Mouse (Mus musculus) neural tube, embryonic 12.5 days (tissue): ENCODE data around the gene Gmcl1. TPM values are rescaled to one million over a fixed set of nuclear protein-coding genes. Genes with fewer than 3 reads are reported as not detected.

Experiments
- ATAC-seq: fragments of 200-750 bp; cut with Nextera tagmentation; 2 replicates; pipeline ENCODE4 v1.8.0; 2017; ENCODE audit warnings: low read depth, mild to moderate bottlenecking, moderate TSS enrichment, moderate library complexity; ENCODE audit not compliant: low FRiP score
- H3K27ac ChIP-seq: fragments of 300-500 bp; sonication (generic); 2 replicates; pipeline ENCODE4 v1.5.1; 2016
- H3K27me3 ChIP-seq: fragments of 300-500 bp; sonication (generic); replicated peaks from 2 replicates; pipeline ENCODE4 v1.6.1; 2016; ENCODE audit warnings: mild to moderate bottlenecking
- H3K36me3 ChIP-seq: fragments of 300-500 bp; sonication (generic); 2 replicates; pipeline ENCODE4 v1.6.1; 2016; ENCODE audit warnings: mild to moderate bottlenecking
- H3K4me1 ChIP-seq: fragments of 300-500 bp; sonication (generic); 2 replicates; pipeline ENCODE4 v1.6.1; 2016
- H3K4me2 ChIP-seq: fragments of 300-500 bp; sonication (generic); replicated peaks from 2 replicates; pipeline ENCODE4 v1.6.1; 2016; ENCODE audit warnings: mild to moderate bottlenecking
- H3K4me3 ChIP-seq: fragments of 300-500 bp; sonication (generic); 2 replicates; pipeline ENCODE4 v1.5.1; 2016
- H3K9ac ChIP-seq: fragments of 300-500 bp; sonication (generic); 2 replicates; pipeline ENCODE4 v1.6.1; 2016; ENCODE audit warnings: mild to moderate bottlenecking
- H3K9me3 ChIP-seq: fragments of 300-500 bp; sonication (generic); 2 replicates; pipeline ENCODE4 v1.6.1; 2016; ENCODE audit warnings: mild to moderate bottlenecking
- WGBS: fragments of 180-500 bp; shearing (Covaris S2); methylation state at CpG from one replicate; pipeline ENCODE4 v1.1.7; 2016; 5-methylcytosine and 5-hydroxymethylcytosine counted together
- polyA plus RNA-seq: library from polyadenylated mRNA; unstranded; fragments of >200 nt; fragmentation: Nextera tagmentation; extraction: Ambion mirVana; gene quantifications from 2 replicates; pipeline ENCODE4 v1.2.1, GENCODE M21; 2016

Gmcl1 gene
- polyA plus RNA-seq, 1 experiment from 2014 or later: 67.6 TPM

DNA sequence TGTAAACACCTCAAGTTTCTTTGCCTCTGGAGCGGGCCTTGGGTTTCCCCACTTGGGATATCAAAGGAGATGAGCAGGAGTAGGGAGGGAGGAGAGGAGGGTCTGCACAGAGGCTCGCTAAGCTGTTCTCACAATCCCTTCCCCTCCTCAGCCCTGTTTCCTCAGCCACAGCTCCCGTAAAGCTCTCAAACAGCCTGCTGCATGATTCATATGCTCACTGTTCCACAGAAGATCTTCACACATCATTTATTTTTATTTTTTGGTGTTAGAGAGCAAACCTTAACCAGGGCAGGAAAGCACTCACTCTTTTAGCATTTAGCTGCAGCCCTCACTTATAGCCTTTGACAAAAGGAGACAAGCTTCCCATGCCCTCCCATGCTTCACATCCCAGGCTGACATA lies 11.2 kb downstream of the Gmcl1 start:
- no peaks in the 10 kb centered on the region for H3K9me3 ChIP-seq
- no peak overlapping the region for H3K4me2 ChIP-seq
- H3K4me3 ChIP-seq: no peak overlapping the region
- no peak overlapping the region for H3K9ac ChIP-seq
- no peaks in the 10 kb centered on the region for H3K4me1 ChIP-seq
- no peak for ATAC-seq
- 79% methylated on average over 3 of the region's 3 CpGs for WGBS
- H3K27ac ChIP-seq: no peak overlapping the region
- no peaks in the 10 kb centered on the region for H3K27me3 ChIP-seq
- H3K36me3 ChIP-seq: peaks cover 36% of the 10 kb centered on the region

DNA sequence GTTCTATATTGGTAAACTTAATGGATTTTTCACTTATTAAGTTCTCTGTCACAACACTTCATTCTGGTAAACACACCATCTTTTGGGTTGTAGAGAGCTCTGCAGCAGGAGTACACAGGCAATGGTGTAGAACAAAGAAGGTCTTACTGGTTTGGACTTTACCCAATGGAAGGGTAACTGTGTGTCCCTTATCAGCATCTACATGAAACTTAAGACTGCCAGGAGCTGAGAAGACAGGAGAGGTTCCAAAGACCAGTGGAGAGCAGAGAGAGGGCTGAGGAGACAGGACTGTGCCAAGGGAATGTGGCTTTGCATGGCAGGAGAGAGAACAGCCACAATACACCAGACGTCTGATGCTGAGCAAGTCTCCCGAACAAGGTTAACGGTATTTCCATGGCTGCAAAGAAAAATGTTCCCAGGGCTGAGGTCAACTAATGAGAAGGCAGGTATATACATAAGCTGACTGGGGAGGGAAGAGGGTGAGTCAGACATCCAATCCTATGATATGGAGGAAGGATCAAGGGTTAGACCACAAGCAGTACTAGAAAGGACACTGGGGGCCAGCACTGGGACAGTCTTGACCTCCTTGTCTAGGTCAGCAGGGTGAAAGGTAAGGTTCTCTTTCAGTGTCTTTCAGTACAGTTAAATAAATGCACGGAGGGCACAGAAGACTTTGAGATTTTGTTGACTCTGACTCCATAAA lies 25.0 kb downstream of the Gmcl1 start:
- Histone ChIP-seq H3K9me3 (no peaks in the 10 kb centered on the region), H3K4me3 (no peak overlapping the region), H3K4me1 (no peaks in the 10 kb centered on the region), H3K9ac (no peak overlapping the region), H3K4me2 (no peak overlapping the region), H3K27me3 (no peaks in the 10 kb centered on the region), H3K27ac (no peak overlapping the region), H3K36me3 (peaks cover 57% of the 10 kb centered on the region)
- no peak for ATAC-seq
- 87% methylated on average over 4 of the region's 4 CpGs for WGBS

DNA sequence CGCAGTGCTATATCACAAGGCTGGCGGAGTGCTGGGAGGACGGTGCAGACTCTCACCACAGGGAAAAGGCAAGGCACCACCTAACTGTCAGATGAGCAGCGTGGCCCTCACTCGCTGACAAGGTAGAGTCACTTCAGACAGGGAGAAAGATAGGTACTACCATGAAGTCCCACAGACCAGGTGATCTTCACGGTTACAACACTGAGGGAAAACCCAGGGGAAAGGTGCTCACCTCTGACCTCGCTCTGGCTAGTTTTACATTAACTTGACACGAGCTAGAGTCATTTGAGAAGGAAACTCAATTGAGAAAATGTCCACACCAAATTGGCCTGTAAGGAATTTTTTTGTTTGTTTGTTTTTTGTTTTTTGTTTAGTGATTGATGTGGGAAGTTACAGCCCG lies 30.6 kb downstream of the Gmcl1 start:
- H3K27ac ChIP-seq: no peak overlapping the region
- ATAC-seq: no peak
- H3K36me3 ChIP-seq: peaks cover 84% of the 10 kb centered on the region
- H3K4me2 ChIP-seq: no peak overlapping the region
- H3K27me3 ChIP-seq: no peaks in the 10 kb centered on the region
- H3K4me1 ChIP-seq: no peaks in the 10 kb centered on the region
- H3K9me3 ChIP-seq: no peaks in the 10 kb centered on the region
- WGBS: 94% methylated on average over 9 of the region's 9 CpGs
- H3K9ac ChIP-seq: no peak overlapping the region
- H3K4me3 ChIP-seq: no peak overlapping the region

DNA sequence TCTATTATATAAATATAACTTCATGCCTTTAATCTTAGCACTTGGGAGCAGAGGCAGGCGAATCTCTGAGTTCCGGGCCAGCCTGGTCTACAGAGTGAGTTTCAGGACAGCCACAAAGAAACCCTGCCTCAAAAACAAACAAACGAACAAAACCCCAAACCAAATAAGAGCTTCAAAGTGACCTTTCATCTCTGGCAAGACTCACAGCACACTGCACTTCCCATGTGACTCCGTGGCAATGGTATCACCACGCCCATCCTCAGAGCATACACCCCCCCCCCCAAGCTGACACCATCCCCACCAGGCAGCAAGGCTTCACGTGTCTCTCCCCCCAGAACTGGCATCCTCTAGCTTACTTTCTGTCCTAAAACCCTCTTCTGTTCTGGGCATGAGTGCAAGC lies 35.3 kb downstream of the Gmcl1 start:
- Histone ChIP-seq H3K27ac (no peak overlapping the region), H3K9me3 (no peaks in the 10 kb centered on the region), H3K27me3 (no peaks in the 10 kb centered on the region), H3K4me2 (no peak overlapping the region), H3K4me3 (no peak overlapping the region), H3K9ac (no peak overlapping the region), H3K4me1 (no peaks in the 10 kb centered on the region), H3K36me3 (peaks cover 73% of the 10 kb centered on the region)
- no peak for ATAC-seq
- 90% methylated on average over 6 of the region's 6 CpGs for WGBS

DNA sequence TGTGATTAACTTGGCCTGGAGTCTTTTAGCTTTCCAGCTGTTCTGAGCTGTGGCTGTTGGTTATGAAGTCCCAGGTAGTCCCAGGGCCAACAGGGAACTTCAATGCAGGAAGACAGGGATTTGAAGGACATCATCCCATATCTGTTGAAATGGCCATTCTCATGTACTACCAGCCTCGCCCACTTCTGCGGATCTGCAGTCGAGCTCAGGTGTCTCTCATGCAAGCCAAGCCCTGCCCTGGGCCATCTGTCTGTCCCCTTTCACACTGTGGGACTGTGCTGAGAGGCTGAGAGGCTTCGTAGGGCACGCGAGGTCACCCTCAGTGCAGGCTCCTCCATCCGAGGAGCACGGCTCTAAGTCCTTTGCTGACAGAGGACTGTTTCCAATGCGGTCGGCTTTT lies 37.0 kb downstream of the Gmcl1 start:
- H3K9me3 ChIP-seq: no peaks in the 10 kb centered on the region
- H3K4me3 ChIP-seq: no peak overlapping the region
- no peaks in the 10 kb centered on the region for H3K27me3 ChIP-seq
- H3K4me1 ChIP-seq: no peaks in the 10 kb centered on the region
- no peak overlapping the region for H3K4me2 ChIP-seq
- H3K36me3 ChIP-seq: peaks cover 66% of the 10 kb centered on the region
- no peak for ATAC-seq
- H3K27ac ChIP-seq: no peak overlapping the region
- no peak overlapping the region for H3K9ac ChIP-seq
- 89% methylated on average over 10 of the region's 10 CpGs for WGBS

DNA sequence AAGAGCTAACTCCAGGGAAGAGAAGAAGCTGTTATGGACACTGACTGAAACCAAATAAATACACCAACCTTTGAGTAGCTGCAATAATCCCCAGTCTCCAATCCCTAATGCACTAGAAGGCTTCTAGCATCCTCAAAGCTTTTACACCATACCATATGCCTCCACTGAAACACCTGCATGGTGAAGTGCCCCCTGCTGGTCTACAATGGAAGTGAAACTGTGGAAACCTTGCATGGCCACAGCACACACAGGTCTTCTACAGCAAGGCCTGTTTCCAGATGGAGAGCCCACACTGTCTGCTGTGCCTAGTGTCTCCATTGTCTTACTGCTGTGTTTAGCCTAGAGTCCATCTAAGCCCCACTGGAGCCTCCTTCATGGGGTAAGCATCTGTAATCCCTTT lies 38.7 kb downstream of the Gmcl1 start:
- H3K36me3 ChIP-seq: peaks cover 64% of the 10 kb centered on the region

DNA sequence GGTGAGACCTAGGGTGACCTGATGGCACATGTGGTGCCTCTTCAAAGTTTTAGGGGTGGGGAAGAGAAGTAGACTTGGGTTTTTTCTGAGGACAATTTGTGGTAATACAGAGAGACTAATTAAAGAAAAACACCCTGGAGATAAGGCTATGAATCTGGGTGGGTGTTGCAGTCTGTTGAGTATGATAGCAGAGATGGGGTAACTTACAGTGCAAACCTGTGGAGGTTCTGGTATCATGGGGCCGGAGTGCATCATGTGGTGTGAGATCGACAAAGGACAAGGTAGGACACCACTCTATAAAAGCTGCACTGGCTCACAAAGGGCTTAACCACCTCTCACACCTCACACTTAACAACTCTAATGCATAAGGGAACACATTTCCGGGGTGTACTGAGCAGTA lies 43.5 kb downstream of the Gmcl1 start:
- Histone ChIP-seq H3K4me3 (no peak overlapping the region), H3K4me2 (no peak overlapping the region), H3K4me1 (no peaks in the 10 kb centered on the region), H3K9me3 (no peaks in the 10 kb centered on the region), H3K9ac (no peak overlapping the region), H3K27ac (no peak overlapping the region), H3K36me3 (peaks cover 27% of the 10 kb centered on the region), H3K27me3 (no peaks in the 10 kb centered on the region)
- WGBS: 92% methylated on average over 3 of the region's 3 CpGs
- no peak for ATAC-seq

More for the DNA sequence above, 38.7 kb downstream of the Gmcl1 start:
- no peaks in the 10 kb centered on the region for H3K9me3 ChIP-seq
- H3K4me3 ChIP-seq: no peak overlapping the region
- no peak overlapping the region for H3K9ac ChIP-seq
- H3K27ac ChIP-seq: no peak overlapping the region
- no peak overlapping the region for H3K4me2 ChIP-seq
- H3K27me3 ChIP-seq: no peaks in the 10 kb centered on the region
- ATAC-seq: no peak
- no peaks in the 10 kb centered on the region for H3K4me1 ChIP-seq

DNA sequence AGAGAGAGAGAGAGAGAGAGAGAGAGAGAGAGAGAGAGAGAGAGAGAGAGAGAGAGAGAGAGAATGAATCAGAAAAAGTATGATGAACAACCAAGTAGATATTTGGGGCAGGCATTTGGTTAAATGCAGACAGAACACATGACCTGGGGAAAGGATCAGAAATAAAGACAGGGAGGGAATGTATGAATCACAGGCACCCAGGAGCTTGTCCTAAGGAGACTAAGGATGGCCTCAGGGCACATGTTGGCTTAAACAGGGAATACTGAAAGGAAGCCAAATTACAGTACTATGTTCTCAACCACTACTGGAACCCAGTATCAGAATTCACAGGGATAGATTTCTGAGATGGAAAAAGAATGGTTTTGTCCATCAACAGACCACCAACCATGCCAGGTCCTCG lies 46.2 kb downstream of the Gmcl1 start:
- H3K9me3 ChIP-seq: no peaks in the 10 kb centered on the region
- H3K27me3 ChIP-seq: no peaks in the 10 kb centered on the region
- H3K36me3 ChIP-seq: peaks cover 28% of the 10 kb centered on the region
- H3K4me1 ChIP-seq: peaks cover 6% of the 10 kb centered on the region
- 77% methylated on average over 1 of the region's 1 CpGs for WGBS
- no peak overlapping the region for H3K4me2 ChIP-seq
- H3K9ac ChIP-seq: no peak overlapping the region
- no peak for ATAC-seq
- H3K27ac ChIP-seq: no peak overlapping the region
- no peak overlapping the region for H3K4me3 ChIP-seq

DNA sequence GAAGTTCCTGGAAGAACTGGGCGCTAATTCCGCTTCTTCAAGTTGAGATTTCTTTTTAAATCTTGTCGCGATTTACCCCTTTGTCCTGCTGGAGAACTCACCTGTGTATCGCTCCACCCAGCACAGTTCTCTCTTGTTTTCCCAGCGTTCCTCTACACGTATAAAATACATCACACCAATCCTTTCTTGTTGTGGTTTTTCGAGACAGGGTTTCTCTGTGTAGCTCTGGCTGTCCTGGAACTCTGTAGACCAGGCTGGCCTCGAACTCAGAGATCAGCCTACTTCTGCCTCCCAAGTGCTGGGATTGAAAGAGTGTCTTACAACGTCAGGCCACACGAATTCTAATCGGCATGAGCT lies 48.5 kb downstream of the Gmcl1 start:
- Histone ChIP-seq H3K4me1 (peaks cover 6% of the 10 kb centered on the region), H3K27ac (no peak overlapping the region), H3K9me3 (no peaks in the 10 kb centered on the region), H3K4me2 (peak overlapping the region; percentile 73), H3K4me3 (peak overlapping the region; percentile 85), H3K27me3 (no peaks in the 10 kb centered on the region), H3K36me3 (peaks cover 27% of the 10 kb centered on the region), H3K9ac (peak overlapping the region; percentile 91; the same call in 1 of the 2 replicates)
- ATAC-seq: 0 out of 2 replicates have a peak, but pooled peaks have one; percentile 29
- WGBS: 36% methylated on average over 12 of the region's 12 CpGs

DNA sequence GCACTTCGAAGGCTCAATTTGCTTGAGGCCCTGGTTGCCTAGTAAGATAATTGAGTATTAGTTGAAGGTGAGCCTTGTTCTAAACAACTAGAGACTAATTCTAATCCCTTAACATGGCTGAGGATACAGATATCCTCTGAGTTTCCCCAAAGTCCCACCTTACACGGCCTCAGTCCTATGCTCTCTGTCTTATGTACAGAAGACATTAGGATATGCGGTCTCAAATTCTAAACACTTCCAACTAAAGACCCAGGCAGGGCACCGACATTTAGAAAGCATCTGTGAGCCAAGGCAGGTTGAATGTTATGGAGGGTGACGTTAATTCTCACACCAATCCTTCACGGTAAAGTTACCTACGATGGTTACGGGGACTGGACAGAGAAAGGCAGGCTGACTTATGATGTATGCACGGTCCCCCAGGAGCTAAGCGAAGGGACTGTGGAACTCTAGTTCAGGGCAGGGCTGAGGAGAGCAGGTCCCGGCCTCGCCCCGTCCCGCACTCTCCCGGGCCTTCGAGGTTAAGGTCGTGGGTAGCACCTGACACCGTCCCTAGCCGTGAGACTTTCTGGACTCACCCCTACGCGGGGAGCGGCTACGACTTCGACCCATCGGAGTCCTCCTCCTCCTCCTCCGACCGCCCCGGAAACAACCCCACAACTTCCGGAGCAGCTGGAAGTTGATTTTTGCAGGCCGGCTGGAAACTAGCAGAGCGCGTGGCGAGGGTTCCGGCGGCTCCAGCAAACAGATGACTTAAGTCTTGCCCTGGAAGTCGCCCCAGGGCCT lies 49.1 kb downstream of the Gmcl1 start, which contains the start of gene Snrnp27:
Gene Snrnp27 (minus strand): TSS at position 651 of the 783 bp plus-strand sequence.
- H3K4me1 ChIP-seq: peaks cover 6% of the 10 kb centered on the region
- H3K36me3 ChIP-seq: peaks cover 31% of the 10 kb centered on the region
- H3K27ac ChIP-seq: no peak within 1 kb of the TSS
- H3K4me2 ChIP-seq: peak within 1 kb of the TSS; percentile 73
- H3K4me3 ChIP-seq: peak within 1 kb of the TSS; percentile 85
- peak within 1 kb of the TSS; percentile 91 for H3K9ac ChIP-seq
- H3K9me3 ChIP-seq: no peaks in the 10 kb centered on the region
- H3K27me3 ChIP-seq: no peaks in the 10 kb centered on the region
- ATAC-seq: peak; percentile 90
- WGBS: 3% methylated on average over 36 of the region's 36 CpGs

DNA sequence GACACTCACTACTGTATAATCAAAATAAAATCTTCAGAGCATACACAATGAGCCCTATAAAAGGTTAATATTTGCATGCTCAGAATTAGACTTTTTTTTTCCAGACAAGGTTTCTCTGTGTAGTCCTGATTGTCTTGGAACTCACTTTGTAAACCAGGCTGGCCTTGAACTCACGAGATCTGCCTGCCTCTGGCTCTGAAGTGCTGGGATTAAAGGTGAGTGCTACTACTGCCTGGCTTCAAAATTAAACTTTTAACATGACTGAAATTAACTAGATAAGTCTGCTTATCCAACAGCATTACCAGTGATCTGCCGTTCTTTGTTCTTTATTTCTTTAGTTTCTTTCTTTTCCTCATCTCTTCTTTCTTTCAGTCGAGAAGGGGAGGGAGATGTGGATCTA lies 51.9 kb downstream of the Gmcl1 start:
- H3K27me3 ChIP-seq: no peaks in the 10 kb centered on the region
- H3K4me3 ChIP-seq: no peak overlapping the region
- no peak overlapping the region for H3K27ac ChIP-seq
- H3K36me3 ChIP-seq: peaks cover 55% of the 10 kb centered on the region
- ATAC-seq: no peak
- no peak overlapping the region for H3K9ac ChIP-seq
- H3K4me1 ChIP-seq: peaks cover 6% of the 10 kb centered on the region
- H3K9me3 ChIP-seq: no peaks in the 10 kb centered on the region
- 94% methylated on average over 3 of the region's 3 CpGs for WGBS
- no peak overlapping the region for H3K4me2 ChIP-seq

DNA sequence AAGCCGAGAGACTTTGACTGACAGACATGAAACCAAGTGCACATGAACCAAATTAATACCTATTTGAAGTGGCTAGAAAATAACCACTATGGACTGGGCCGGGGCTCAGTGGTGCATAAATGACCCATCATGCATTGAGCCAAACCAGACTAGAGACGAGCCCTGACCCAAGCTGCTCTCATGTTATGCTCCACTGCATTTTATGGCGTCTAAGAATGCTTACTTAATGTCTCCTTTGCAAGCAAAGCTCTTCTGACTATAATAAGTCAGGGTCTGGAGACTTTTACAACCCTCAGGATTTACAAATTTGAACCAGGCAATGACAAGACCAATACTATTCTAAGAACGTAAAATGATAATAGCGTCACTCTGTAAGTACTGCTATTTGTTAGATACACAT lies 54.8 kb downstream of the Gmcl1 start:
- H3K4me3 ChIP-seq: no peak overlapping the region
- no peak overlapping the region for H3K9ac ChIP-seq
- no peaks in the 10 kb centered on the region for H3K9me3 ChIP-seq
- H3K4me2 ChIP-seq: no peak overlapping the region
- peaks cover 81% of the 10 kb centered on the region for H3K36me3 ChIP-seq
- H3K4me1 ChIP-seq: peaks cover 2% of the 10 kb centered on the region; the same call in 1 of the 2 replicates
- ATAC-seq: no peak
- WGBS: 43% methylated on average over 6 of the region's 6 CpGs
- no peak overlapping the region for H3K27ac ChIP-seq
- no peaks in the 10 kb centered on the region for H3K27me3 ChIP-seq
